9 mouse cellular contexts compared by ENCODE assay signal in the genomic region with DNA sequence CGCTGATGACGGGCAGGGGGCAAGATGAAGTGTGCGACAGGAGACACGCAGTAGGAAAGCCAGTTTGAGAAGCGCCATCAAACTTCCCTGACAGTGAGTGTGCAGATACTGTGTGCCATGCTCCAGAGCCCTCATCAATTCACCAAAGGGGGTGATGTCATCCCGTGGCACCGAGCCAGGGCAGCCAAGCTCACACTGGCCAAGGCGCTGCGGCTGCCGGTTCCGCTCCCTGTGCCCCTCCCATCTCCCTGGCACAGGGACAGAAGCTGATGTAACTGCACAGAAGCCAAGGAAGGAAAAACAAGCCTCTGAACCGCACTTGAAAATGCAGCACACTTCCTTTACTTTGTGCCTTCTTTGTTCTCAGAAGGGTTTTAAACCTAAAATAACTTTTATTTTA. TPM values are rescaled to one million over a fixed set of nuclear protein-coding genes. Genes with fewer than 3 reads are reported as not detected.
DNase-seq lines count a peak whose midpoint lies in the region; ATAC-seq and TF ChIP-seq lines count a peak whose summit lies in the region.
"Had no signal": no experiment of that assay in that cellular context is flagged by ENCODE, and none has a peak within 500 bp of the region (broad histone marks: within the 10 kb centered on the region; RNA-seq: fewer than 3 reads in every experiment).

No protein-coding gene starts in this region.

- ATAC-seq in frontal cortex, adult (ENCODE audit: low TSS enrichment) = peak; percentile 62

- no peaks in the 10 kb centered on the region for H3K27me3 ChIP-seq in E14TG2a.4 (ENCODE audit: insufficient read depth, low read length)

- H3K4me1 ChIP-seq in E14TG2a.4 (replicated peaks; ENCODE audit: low read depth, low read length) = peaks cover 88% of the 10 kb centered on the region

- TF ChIP-seq POLR2A in brain, embryonic 14.5 days (IDR thresholded peaks at IDR 0.05; ENCODE audit: borderline replicate concordance, extremely low read depth, insufficient read depth, insufficient read length, poor library complexity, severe bottlenecking) = no peak

- DNase-seq in brain, embryonic 14.5 days (ENCODE audit: low read depth) = peak; percentile 98
- DNase-seq in heart, postnatal 4 days = peak; percentile 100
- peak; percentile 96 to 99 for DNase-seq in layer of hippocampus, adult 8-10 months (ENCODE audit: low spot score in 2 of 2)
- DNase-seq in lung, postnatal 36 days = peak; percentile 99
- peak; percentile 97 for DNase-seq in retina, postnatal 1 day
- peak; percentile 98 for DNase-seq in urinary bladder, postnatal 14 days (ENCODE audit: low spot score)

- peaks cover 81% of the 10 kb centered on the region for H3K36me3 ChIP-seq in E14TG2a.4 (ENCODE audit: insufficient read depth, low read length)

- peak overlapping the region; percentile 43; the same call in 1 of the 2 replicates for H3K4me3 ChIP-seq in E14TG2a.4 (replicated peaks; ENCODE audit: low read length)
- H3K4me3 ChIP-seq: erythroblast, embryonic 14.5 days had no signal

- no peaks in the 10 kb centered on the region for H3K9me3 ChIP-seq in E14TG2a.4 (ENCODE audit: low read length)

- no peak for TF ChIP-seq CTCF in E14TG2a.4 (conservative IDR thresholded peaks at IDR 0.05; ENCODE audit: low read length)
- TF ChIP-seq CTCF in brain, embryonic 14.5 days (IDR thresholded peaks at IDR 0.05; ENCODE audit: borderline replicate concordance, extremely low read depth, insufficient read depth, insufficient read length) = no peak

RNA-seq across cellular contexts. Expression of a gene that starts 6.8 kb away (rescaled TPM):
- polyA plus RNA-seq in brain, embryonic 14.5 days (2012; rRNA removed) = 89.9 and 110 TPM in 2 replicates
- total RNA-seq in heart, postnatal 4 days (2021) = 100 to 1,000 TPM in 1 of 2 experiments, 10 to 100 TPM in 1; 92.6 to 107 TPM
- total RNA-seq in layer of hippocampus, adult 8-10 months (2022) = 100 to 1,000 TPM; 230 to 304 (median 242) TPM

RNA-seq across cellular contexts. Expression of a gene that starts 40.4 kb away (rescaled TPM):
- polyA plus RNA-seq in brain, embryonic 14.5 days (2012; rRNA removed) = 18.3 and 20.8 TPM in 2 replicates
- total RNA-seq in heart, postnatal 4 days (2021) = 10 to 100 TPM; 17.1 to 17.2 TPM
- 10 to 100 TPM; 59.8 to 75.9 (median 66.7) TPM for total RNA-seq in layer of hippocampus, adult 8-10 months (2022)

Comparison
In these comparisons a context has a peak if more than half of its experiments do, and no peak if none do; other contexts are left out.
1. Peak in every context shown above with its lines: DNase-seq, ATAC-seq and H3K4me3 ChIP-seq.